ENCODE assay signal across 20 mouse cellular contexts in the genomic region with DNA sequence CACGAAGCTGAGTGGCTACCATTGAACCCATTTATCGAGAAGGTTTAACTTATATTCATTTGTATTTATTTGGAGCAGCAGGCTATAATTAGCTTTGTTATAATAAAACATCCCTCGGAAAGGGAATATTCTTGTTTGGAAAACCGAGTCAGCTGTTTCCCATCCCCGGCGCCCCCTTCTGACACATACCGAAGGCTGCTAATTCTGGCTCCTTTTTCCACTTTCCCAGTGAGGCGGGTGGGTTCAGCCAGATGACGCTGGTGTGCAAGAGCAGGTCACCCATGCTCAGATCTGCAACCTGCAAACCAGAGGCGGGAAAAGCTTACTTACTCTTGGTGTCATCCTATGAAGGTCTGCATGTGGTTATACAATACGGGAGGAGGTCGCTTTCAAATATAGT.
DNase-seq lines count a peak whose midpoint lies in the region; ATAC-seq and TF ChIP-seq lines count a peak whose summit lies in the region.
"Had no signal": no experiment of that assay in that cellular context is flagged by ENCODE, and none has a peak within 500 bp of the region (broad histone marks: within the 10 kb centered on the region; RNA-seq: fewer than 3 reads in every experiment).

No protein-coding gene starts in this region.

- H3K9ac ChIP-seq in MEL (ENCODE audit: control insufficient read depth, low read depth, low read length, poor library complexity, severe bottlenecking): no peak overlapping the region
- H3K9ac ChIP-seq: embryonic facial prominence, embryonic 12.5 days; forebrain, embryonic 15.5 days; heart, embryonic 15.5 days; hindbrain, embryonic 13.5 days had no signal

- H3K9me3 ChIP-seq in MEL (replicated peaks; ENCODE audit: insufficient read depth, low read length): no peaks in the 10 kb centered on the region
- H3K9me3 ChIP-seq: embryonic facial prominence, embryonic 12.5 days; forebrain, embryonic 15.5 days; heart, embryonic 15.5 days; hindbrain, embryonic 13.5 days had no signal

- no peak for TF ChIP-seq EP300 in MEL (IDR thresholded peaks at IDR 0.05; ENCODE audit: low read depth in 1 of 2, low read length in 2 of 2)

- ATAC-seq in megakaryocyte-erythroid progenitor cell, adult 5-6 weeks (replicated peaks; ENCODE audit: low FRiP score, low TSS enrichment, poor library complexity, severe bottlenecking): no peak
- ATAC-seq: forebrain, embryonic 15.5 days; hindbrain, postnatal 0 days had no signal

- no peaks in the 10 kb centered on the region for H3K36me3 ChIP-seq in MEL (ENCODE audit: control insufficient read depth in 1 of 2, insufficient read depth in 2 of 2, low read length in 2 of 2)

- no peak for DNase-seq in MEL (ENCODE audit: low read depth, low spot score)
- DNase-seq in lung, adult 18-20 months: peak; percentile 18 to 21
- peak; percentile 53 for DNase-seq in lung, postnatal 10 days
- DNase-seq in lung, postnatal 4 days: peak; percentile 20 to 46
- DNase-seq in embryo, embryonic 9.5 days (ENCODE audit: extremely low spot score): no peak
- DNase-seq in cerebellum, adult 8-10 months: no peak
- DNase-seq: adrenal gland, adult 8-10 months; cerebellum, adult 18-20 months; cerebellum, postnatal 10 days; embryo, embryonic 11 days; gastrocnemius, postnatal 10 days; heart, adult 18-20 months; heart, postnatal 14 days had no signal

- H3K79me2 ChIP-seq in MEL (ENCODE audit: control insufficient read depth, insufficient read depth, low read length, poor library complexity): no peaks in the 10 kb centered on the region

- no peaks in the 10 kb centered on the region for H3K27me3 ChIP-seq in MEL (ENCODE audit: control insufficient read depth in 1 of 2, insufficient read depth in 2 of 2, low read length in 2 of 2)
- H3K27me3 ChIP-seq: CH12.LX; embryonic facial prominence, embryonic 12.5 days; forebrain, embryonic 15.5 days; heart, embryonic 15.5 days; hindbrain, embryonic 13.5 days had no signal

- no peak for TF ChIP-seq RAD21 in MEL (IDR thresholded peaks at IDR 0.05; ENCODE audit: low read depth, low read length)

- H3K27ac ChIP-seq in MEL (ENCODE audit: control insufficient read depth, low read depth, low read length): no peak overlapping the region
- H3K27ac ChIP-seq: embryonic facial prominence, embryonic 12.5 days; forebrain, embryonic 15.5 days; heart, embryonic 15.5 days; hindbrain, embryonic 13.5 days; hindbrain, postnatal 0 days had no signal

- no peak overlapping the region for H3K4me3 ChIP-seq in MEL (ENCODE audit: control insufficient read depth in 1 of 2, insufficient read depth in 1 of 2, low read depth in 2 of 2, low read length in 2 of 2)
- H3K4me3 ChIP-seq: embryonic facial prominence, embryonic 12.5 days; forebrain, embryonic 15.5 days; heart, embryonic 15.5 days; hindbrain, embryonic 13.5 days had no signal

- H3K4me1 ChIP-seq in MEL (ENCODE audit: control insufficient read depth in 1 of 2, insufficient read depth in 2 of 2, low read length in 2 of 2): no peaks in the 10 kb centered on the region
- H3K4me1 ChIP-seq: embryonic facial prominence, embryonic 12.5 days; forebrain, embryonic 15.5 days; heart, embryonic 15.5 days had no signal

- TF ChIP-seq CTCF in MEL (IDR thresholded peaks at IDR 0.05 in 2 of 3, conservative IDR thresholded peaks at IDR 0.05 in 1 of 3; ENCODE audit: control insufficient read depth in 1 of 3, insufficient read depth in 1 of 3, low read depth in 2 of 3, low read length in 3 of 3, poor library complexity in 1 of 3, severe bottlenecking in 1 of 3): peak in 2 of 3 experiments; percentile 2 to 17; a peak in 3 of 6 replicates

- no peak for TF ChIP-seq POLR2A in MEL (IDR thresholded peaks at IDR 0.05; ENCODE audit: control insufficient read depth in 1 of 2, insufficient read depth in 1 of 2, low read depth in 1 of 2, low read length in 2 of 2, poor library complexity in 1 of 2)

TF ChIP-seq in MEL, 35 proteins besides CTCF, POLR2A, EP300 and RAD21:
- no peak for TF ChIP-seq SIN3A (IDR thresholded peaks at IDR 0.05; ENCODE audit: low read length)
- no peak for TF ChIP-seq USF2 (IDR thresholded peaks at IDR 0.05; ENCODE audit: borderline replicate concordance in 1 of 2, insufficient read depth in 1 of 2, low read depth in 1 of 2, low read length in 2 of 2)
- TF ChIP-seq CHD1 (IDR thresholded peaks at IDR 0.05; ENCODE audit: low read depth, low read length): no peak
- TF ChIP-seq NRF1 (IDR thresholded peaks at IDR 0.05; ENCODE audit: insufficient read depth, low read depth, low read length, poor library complexity, severe bottlenecking): no peak
- no peak for TF ChIP-seq ETS1 (IDR thresholded peaks at IDR 0.05; ENCODE audit: low read depth, low read length)
- TF ChIP-seq ZNF384 (IDR thresholded peaks at IDR 0.05; ENCODE audit: low read depth, low read length): no peak
- no peak for TF ChIP-seq MAX (IDR thresholded peaks at IDR 0.05; ENCODE audit: low read length)
- no peak for TF ChIP-seq MAZ (IDR thresholded peaks at IDR 0.05; ENCODE audit: low read depth, low read length)

Comparison
In these comparisons a context has a peak if more than half of its experiments do, and no peak if none do; other contexts are left out.
1. DNase-seq: peak in lung, adult 18-20 months (2 of 2), lung, postnatal 10 days (single experiment) and lung, postnatal 4 days (2 of 2); none in MEL (single experiment), embryo, embryonic 9.5 days (single experiment) and cerebellum, adult 8-10 months (single experiment).